Mouse (Mus musculus) heart, adult 2 months (tissue): ENCODE results near the gene Zer1.

Source experiments
- CTCF ChIP-seq: fragments of 200-600 bp; IDR thresholded peaks from 2 replicates; pipeline ENCODE4 v1.8.1; 2022; ENCODE audit warnings: antibody characterized with exemption, mild to moderate bottlenecking, moderate library complexity
- POLR2A ChIP-seq: fragments of 200-500 bp; IDR thresholded peaks from 2 replicates; pipeline ENCODE4 v1.6.1; 2011; ENCODE audit warnings: mild to moderate bottlenecking, low read depth, low read length, control low read depth; ENCODE audit not compliant: insufficient read depth

- TF ChIP-seq POLR2A (peak; percentile 66), CTCF (no peak)
These were observed 58.1 kb downstream of the Zer1 start for GRCm38 (mm10) chr2:30066046-30066901.
